Mouse (Mus musculus) liver, postnatal 0 days (tissue): ENCODE results near the gene Flt3. TPM values are rescaled to one million over a fixed set of nuclear protein-coding genes. Genes with fewer than 3 reads are reported as not detected.
A peak's percentile ranks its signal among the peaks of the same experiment; 100 is the strongest.

ENCODE experiments used
- ATAC-seq: fragments of 200-750 bp; cut with Nextera tagmentation; 2 replicates; pipeline ENCODE4 v1.8.0; 2017; ENCODE audit warnings: mild to moderate bottlenecking, moderate library complexity
- DNase-seq: peaks from one replicate; pipeline ENCODE4 v3.0.0-alpha.2; 2016
- H3K27ac ChIP-seq: fragments of 300-500 bp; sonication (generic); 2 replicates; pipeline ENCODE4 v1.5.1; 2014; ENCODE audit warnings: antibody characterized with exemption, moderate library complexity, mild to moderate bottlenecking, low read depth
- H3K27me3 ChIP-seq: fragments of 300-500 bp; sonication (generic); 2 replicates; pipeline ENCODE4 v1.6.1; 2014; ENCODE audit warnings: low read length, control low read depth, mixed read lengths; ENCODE audit not compliant: insufficient read depth
- H3K36me3 ChIP-seq: fragments of 300-500 bp; sonication (generic); replicated peaks from 2 replicates; pipeline ENCODE4 v1.6.1; 2014; ENCODE audit warnings: mild to moderate bottlenecking, control low read depth, low read length, moderate library complexity, mixed read lengths; ENCODE audit not compliant: insufficient read depth
- H3K4me1 ChIP-seq: fragments of 300-500 bp; sonication (generic); 2 replicates; pipeline ENCODE4 v1.6.1; 2014; ENCODE audit warnings: antibody characterized with exemption, mild to moderate bottlenecking, control low read depth; ENCODE audit not compliant: insufficient read depth
- H3K4me2 ChIP-seq: fragments of 300-500 bp; sonication (generic); 2 replicates; pipeline ENCODE4 v1.6.1; 2014; ENCODE audit warnings: low read depth, mild to moderate bottlenecking, low read length, moderate library complexity, mixed read lengths
- H3K4me3 ChIP-seq: fragments of 300-500 bp; sonication (generic); 2 replicates; pipeline ENCODE4 v1.5.1; 2014; ENCODE audit warnings: low read depth, low read length
- H3K9ac ChIP-seq: fragments of 300-500 bp; sonication (generic); replicated peaks from 2 replicates; pipeline ENCODE4 v1.6.1; 2014; ENCODE audit warnings: mild to moderate bottlenecking, moderate library complexity
- H3K9me3 ChIP-seq: fragments of 300-500 bp; sonication (generic); 2 replicates; pipeline ENCODE4 v1.6.1; 2016; ENCODE audit warnings: mild to moderate bottlenecking, control low read depth, low read length, mixed read lengths
- CTCF ChIP-seq: sonication (generic); IDR thresholded peaks from 2 replicates; pipeline ENCODE4 v1.5.1; 2016; ENCODE audit warnings: antibody characterized with exemption, low read depth
- EP300 ChIP-seq: IDR thresholded peaks from 2 replicates; pipeline ENCODE4 v1.6.1; 2016; ENCODE audit warnings: antibody characterized with exemption, low read depth, mild to moderate bottlenecking
- WGBS: fragments of 180-500 bp; shearing (Covaris S2); extraction: QIAGEN DNeasy Blood & Tissue Kit; methylation state at CpG from one replicate; pipeline ENCODE4 v1.1.7; 2014; ENCODE audit not compliant: insufficient replicate concordance; 5-methylcytosine and 5-hydroxymethylcytosine counted together
- polyA plus RNA-seq: library from polyadenylated mRNA; unstranded; fragments of >200 nt; fragmentation: Nextera tagmentation; extraction: Ambion mirVana; gene quantifications from 2 replicates; pipeline ENCODE4 v1.2.1, GENCODE M21; 2015

The Flt3 gene
- polyA plus RNA-seq, 1 experiment from 2014 or later, result 1.5 TPM

GRCm38 (mm10) chr5:147368221-147368620, 32.1 kb downstream of the Flt3 start:
- no peak overlapping the region for H3K27ac ChIP-seq
- H3K9ac ChIP-seq, result no peak overlapping the region
- no peak for DNase-seq
- H3K4me1 ChIP-seq, result no peaks in the 10 kb centered on the region
- no peak for ATAC-seq
- WGBS, result 89% methylated on average over 6 of the region's 6 CpGs
- no peak overlapping the region for H3K4me3 ChIP-seq
- no peak overlapping the region for H3K4me2 ChIP-seq
- H3K36me3 ChIP-seq, result no peaks in the 10 kb centered on the region
- H3K9me3 ChIP-seq, result no peaks in the 10 kb centered on the region
- no peak for TF ChIP-seq EP300
- no peak for TF ChIP-seq CTCF
- no peaks in the 10 kb centered on the region for H3K27me3 ChIP-seq

- Histone ChIP-seq H3K9ac (no peak overlapping the region), H3K4me3 (no peak overlapping the region), H3K4me1 (no peaks in the 10 kb centered on the region), H3K27ac (no peak overlapping the region), H3K9me3 (no peaks in the 10 kb centered on the region), H3K36me3 (no peaks in the 10 kb centered on the region), H3K27me3 (no peaks in the 10 kb centered on the region), H3K4me2 (peak overlapping the region; percentile 26; the same call in 1 of the 2 replicates)
- 29% methylated on average over 16 of the region's 16 CpGs for WGBS
- TF ChIP-seq EP300, result no peak
- TF ChIP-seq CTCF, result no peak
- no peak for ATAC-seq
- DNase-seq, result no peak
Observed at GRCm38 (mm10) chr5:147365995-147366765, 34.1 kb downstream of the Flt3 start.

- DNase-seq, result peak; percentile 48
- Histone ChIP-seq H3K4me3 (no peak overlapping the region), H3K9me3 (no peaks in the 10 kb centered on the region), H3K9ac (no peak overlapping the region), H3K4me1 (no peaks in the 10 kb centered on the region), H3K27me3 (no peaks in the 10 kb centered on the region), H3K4me2 (peak overlapping the region; percentile 38), H3K36me3 (no peaks in the 10 kb centered on the region), H3K27ac (peak overlapping the region; percentile 68)
- peak; percentile 40; the same call in 1 of the 2 replicates for ATAC-seq
- 34% methylated on average over 12 of the region's 12 CpGs for WGBS
- no peak for TF ChIP-seq EP300
- TF ChIP-seq CTCF, result no peak
Observed at GRCm38 (mm10) chr5:147363054-147363453, 37.2 kb downstream of the Flt3 start.

GRCm38 (mm10) chr5:147358481-147358880, 41.8 kb downstream of the Flt3 start:
- ATAC-seq (no peak), DNase-seq (no peak)
- Histone ChIP-seq H3K4me2 (no peak overlapping the region), H3K9me3 (no peaks in the 10 kb centered on the region), H3K27ac (no peak overlapping the region), H3K4me3 (no peak overlapping the region), H3K36me3 (no peaks in the 10 kb centered on the region), H3K4me1 (no peaks in the 10 kb centered on the region), H3K9ac (no peak overlapping the region), H3K27me3 (no peaks in the 10 kb centered on the region)
- 86% methylated on average over 11 of the region's 11 CpGs for WGBS
- TF ChIP-seq EP300 (no peak), CTCF (no peak)

- peak; percentile 79 for TF ChIP-seq CTCF
- TF ChIP-seq EP300, result no peak
- Histone ChIP-seq H3K4me1 (no peaks in the 10 kb centered on the region), H3K27me3 (no peaks in the 10 kb centered on the region), H3K9ac (no peak overlapping the region), H3K4me3 (no peak overlapping the region), H3K9me3 (no peaks in the 10 kb centered on the region), H3K36me3 (no peaks in the 10 kb centered on the region), H3K27ac (no peak overlapping the region), H3K4me2 (no peak overlapping the region)
- DNase-seq (peak; percentile 58), ATAC-seq (no peak)
- 47% methylated on average over 3 of the region's 3 CpGs for WGBS
Observed at GRCm38 (mm10) chr5:147357536-147357935, 42.8 kb downstream of the Flt3 start.

GRCm38 (mm10) chr5:147356260-147357055, 43.8 kb downstream of the Flt3 start:
- DNase-seq (no peak), ATAC-seq (no peak)
- H3K36me3 ChIP-seq, result no peaks in the 10 kb centered on the region
- no peaks in the 10 kb centered on the region for H3K9me3 ChIP-seq
- TF ChIP-seq CTCF, result no peak
- TF ChIP-seq EP300, result no peak
- no peak overlapping the region for H3K4me3 ChIP-seq
- no peak overlapping the region for H3K4me2 ChIP-seq
- H3K27ac ChIP-seq, result no peak overlapping the region
- no peaks in the 10 kb centered on the region for H3K4me1 ChIP-seq
- no peaks in the 10 kb centered on the region for H3K27me3 ChIP-seq
- 81% methylated on average over 13 of the region's 13 CpGs for WGBS
- no peak overlapping the region for H3K9ac ChIP-seq
